In genomic region chr1:193255488-193256288, GRCm38 (mm10) we compare ENCODE assay signal across 8 mouse cellular contexts. TPM values are rescaled to one million over a fixed set of nuclear protein-coding genes. Genes with fewer than 3 reads are reported as not detected.
DNase-seq lines count a peak whose midpoint lies in the region.

No protein-coding gene starts in this region.

- peak; percentile 89 for DNase-seq in testis, postnatal 10 days (ENCODE audit: low spot score)
- DNase-seq in testis, postnatal 14 days (ENCODE audit: low spot score) = no peak
- peak; percentile 67 for DNase-seq in embryo, embryonic 10 days (ENCODE audit: low spot score)
- DNase-seq in heart, adult 8-10 months (ENCODE audit: low spot score) = peak; percentile 81
- DNase-seq in kidney, adult 9 months = peak; percentile 85
- peak; percentile 56 for DNase-seq in liver
- DNase-seq in naive thymus-derived CD4-positive, alpha-beta T cell, adult 2 months (ENCODE audit: low read depth) = peak; percentile 77
- DNase-seq in thymus, postnatal 14 days = peak; percentile 83

RNA-seq across cellular contexts. Expression of gene Hsd11b1, which starts 8.2 kb away (rescaled TPM):
- total RNA-seq in heart, adult 8-10 months (2022) = 10 to 100 TPM in 2 of 4 experiments, 1 to 10 TPM in 2; 9.4 to 17.3 (median 12.4) TPM

RNA-seq across cellular contexts. Expression of gene G0s2, which starts 17.3 kb away (rescaled TPM):
- 10 to 100 TPM; 54.6 to 72.1 (median 63.9) TPM for total RNA-seq in heart, adult 8-10 months (2022)

RNA-seq across cellular contexts. Expression of gene Lamb3, which starts 48.2 kb away (rescaled TPM):
- 10 to 100 TPM; 10.7 to 16.0 (median 11.5) TPM for total RNA-seq in heart, adult 8-10 months (2022)

RNA-seq across cellular contexts. Expression of gene Traf3ip3, which starts 54.2 kb away (rescaled TPM):
- total RNA-seq in heart, adult 8-10 months (2022) = 1 to 10 TPM in 2 of 4 experiments, under 1 TPM in 2; 0.63 to 1.3 (median 0.96) TPM
